Mouse (Mus musculus): ENCODE measurements around the gene S100a4. TPM values are rescaled to one million over a fixed set of nuclear protein-coding genes. Genes with fewer than 3 reads are reported as not detected.

S100a4 gene
- total RNA-seq (2014; rRNA removed) (2.8 and 5.9 TPM in 2 replicates), polyA plus RNA-seq (2015; fragmentation: Nextera tagmentation; extraction: Ambion mirVana) (2.1 and 2.4 TPM in 2 replicates)

DNA sequence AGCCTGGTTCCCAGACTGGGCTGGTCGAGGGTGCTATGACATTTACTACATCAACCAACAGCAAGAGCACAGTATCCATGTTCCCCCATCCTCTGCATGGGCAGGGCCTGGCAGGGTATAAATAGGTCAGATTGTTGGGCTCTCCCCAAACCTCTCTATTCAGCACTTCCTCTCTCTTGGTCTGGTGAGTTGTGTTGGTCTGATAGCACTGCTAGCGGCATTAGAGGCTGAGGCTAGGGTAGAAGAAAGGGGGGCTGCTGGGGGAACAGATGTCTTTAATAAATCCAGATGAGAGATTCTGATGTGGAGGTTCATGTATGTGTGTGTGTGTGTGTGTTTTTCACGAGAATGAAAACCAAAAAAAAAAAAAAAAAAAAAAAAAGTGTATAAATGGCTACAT lies at the start of gene S100a4:
Gene S100a4, plus strand, starts transcription at position 149 of the 400 bp plus-strand sequence.
- no peak within 1 kb of the TSS for H3K4me3 ChIP-seq (ENCODE audit: low read depth, low read length)
- H3K36me3 ChIP-seq (ENCODE audit: insufficient read depth): no peaks in the 10 kb centered on the region
- H3K27me3 ChIP-seq (ENCODE audit: insufficient read depth, low read length): no peaks in the 10 kb centered on the region
- no peak within 1 kb of the TSS for H3K4me2 ChIP-seq (ENCODE audit: low read depth)
- H3K9me3 ChIP-seq (ENCODE audit: low read length): no peaks in the 10 kb centered on the region
- 59% methylated on average over 3 of the region's 3 CpGs for WGBS
- no peak for DNase-seq
- 0 out of 2 replicates have a peak, but pooled peaks cover 3% of the 10 kb centered on the region for H3K4me1 ChIP-seq (ENCODE audit: insufficient read depth)
- no peak within 1 kb of the TSS for H3K9ac ChIP-seq
- H3K27ac ChIP-seq (ENCODE audit: low read depth, low read length): no peak within 1 kb of the TSS
- no peak for TF ChIP-seq CTCF (IDR thresholded peaks at IDR 0.05; ENCODE audit: low read depth)
- ATAC-seq: 0 out of 2 replicates have a peak, but pooled peaks have one; percentile 21

DNA sequence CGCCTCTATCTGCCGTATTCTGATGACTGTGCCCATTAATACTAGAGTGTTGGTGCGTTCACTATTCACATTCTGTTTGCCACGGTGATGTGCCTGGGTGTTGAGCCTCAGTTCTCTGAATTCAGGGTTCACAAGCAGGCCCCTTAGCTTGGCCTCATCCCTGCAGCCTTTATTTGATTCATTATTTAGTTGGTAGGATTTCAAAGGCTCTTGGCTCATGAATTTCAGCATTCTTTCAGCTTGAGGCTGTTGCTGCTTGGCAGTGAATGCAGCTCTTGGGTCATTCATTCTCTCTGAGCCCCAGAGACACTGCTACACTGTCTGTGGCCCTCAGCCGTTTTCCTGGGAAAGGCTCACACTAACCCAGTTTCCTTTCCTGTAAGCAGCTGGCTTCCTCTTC lies 47.6 kb upstream of the S100a4 start:
- Histone ChIP-seq H3K9me3 (ENCODE audit: low read length) (no peaks in the 10 kb centered on the region), H3K27me3 (ENCODE audit: insufficient read depth, low read length) (no peaks in the 10 kb centered on the region), H3K27ac (ENCODE audit: low read depth, low read length) (no peak overlapping the region), H3K4me3 (ENCODE audit: low read depth, low read length) (no peak overlapping the region), H3K4me2 (ENCODE audit: low read depth) (no peak overlapping the region), H3K4me1 (ENCODE audit: insufficient read depth) (no peaks in the 10 kb centered on the region), H3K36me3 (ENCODE audit: insufficient read depth) (no peaks in the 10 kb centered on the region), H3K9ac (no peak overlapping the region)
- DNase-seq: peak; percentile 59
- WGBS: 13% methylated on average over 5 of the region's 5 CpGs
- peak; percentile 95 for ATAC-seq
- no peak for TF ChIP-seq CTCF (IDR thresholded peaks at IDR 0.05; ENCODE audit: low read depth)

DNA sequence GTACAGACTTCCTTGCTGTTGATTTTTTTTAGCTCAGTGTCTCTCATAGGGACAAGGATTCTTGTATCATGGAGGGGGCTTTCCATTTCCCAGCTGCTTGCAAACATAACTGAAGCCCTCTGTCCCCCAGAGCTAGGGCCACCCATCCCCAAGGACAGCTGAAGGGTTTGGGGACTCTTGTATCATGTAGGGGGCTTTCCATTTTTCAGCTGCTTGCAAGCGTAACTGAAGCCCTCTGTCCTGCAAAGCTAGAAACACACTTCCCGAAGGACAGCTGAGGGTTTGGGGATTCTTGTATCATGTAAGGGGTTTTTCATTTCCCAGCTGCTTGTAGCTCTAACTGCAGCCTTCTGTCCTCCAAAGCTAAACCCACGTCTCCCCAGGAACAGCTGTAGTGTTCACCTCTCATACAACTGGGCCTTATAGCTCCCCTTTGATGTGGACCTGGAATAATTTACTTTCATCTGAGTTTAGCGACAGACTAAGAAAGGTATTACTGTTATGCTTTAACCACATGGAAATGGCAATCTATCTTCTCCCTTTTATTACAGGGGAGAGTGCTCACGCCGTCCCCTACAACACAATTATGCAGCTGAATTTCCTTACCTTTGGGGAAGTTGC lies 43.5 kb upstream of the S100a4 start, which contains the start of gene S100a3:
Gene S100a3, plus strand, starts transcription at position 571 of the 621 bp plus-strand sequence.
- Histone ChIP-seq H3K9ac (no peak within 1 kb of the TSS), H3K9me3 (ENCODE audit: low read length) (no peaks in the 10 kb centered on the region), H3K36me3 (ENCODE audit: insufficient read depth) (no peaks in the 10 kb centered on the region), H3K4me3 (ENCODE audit: low read depth, low read length) (no peak within 1 kb of the TSS), H3K4me1 (ENCODE audit: insufficient read depth) (no peaks in the 10 kb centered on the region), H3K27ac (ENCODE audit: low read depth, low read length) (no peak within 1 kb of the TSS), H3K4me2 (ENCODE audit: low read depth) (no peak within 1 kb of the TSS), H3K27me3 (ENCODE audit: insufficient read depth, low read length) (no peaks in the 10 kb centered on the region)
- WGBS: 87% methylated on average over 6 of the region's 6 CpGs
- peak; percentile 29; the same call in 1 of the 2 replicates for ATAC-seq
- TF ChIP-seq CTCF (IDR thresholded peaks at IDR 0.05; ENCODE audit: low read depth): no peak
- DNase-seq: no peak

DNA sequence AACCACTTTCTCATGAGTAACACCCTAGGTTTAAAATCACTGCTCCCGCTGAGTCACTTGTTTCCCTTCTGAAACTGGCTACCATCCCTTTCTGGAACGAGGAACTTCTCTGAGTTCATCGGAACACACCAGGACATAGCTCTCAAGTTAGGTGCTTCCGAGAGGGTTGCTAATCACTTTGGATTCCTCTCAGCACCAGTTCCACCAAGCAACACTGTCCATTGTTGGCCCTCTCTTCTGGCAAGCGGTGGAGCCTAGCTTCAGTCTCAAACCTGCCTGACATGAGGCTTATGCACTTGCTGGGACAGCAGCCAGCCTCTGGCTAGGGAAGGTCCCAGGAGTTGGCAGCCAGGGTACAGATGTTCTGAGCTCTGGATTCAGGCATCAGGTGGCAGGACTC lies 28.9 kb upstream of the S100a4 start:
- Histone ChIP-seq H3K4me3 (ENCODE audit: low read depth, low read length) (no peak overlapping the region), H3K4me2 (ENCODE audit: low read depth) (no peak overlapping the region), H3K9me3 (ENCODE audit: low read length) (no peaks in the 10 kb centered on the region), H3K9ac (no peak overlapping the region), H3K36me3 (ENCODE audit: insufficient read depth) (no peaks in the 10 kb centered on the region), H3K27ac (ENCODE audit: low read depth, low read length) (no peak overlapping the region), H3K4me1 (ENCODE audit: insufficient read depth) (no peaks in the 10 kb centered on the region), H3K27me3 (ENCODE audit: insufficient read depth, low read length) (no peaks in the 10 kb centered on the region)
- no peak for DNase-seq
- TF ChIP-seq CTCF (IDR thresholded peaks at IDR 0.05; ENCODE audit: low read depth): no peak
- ATAC-seq: no peak
- 79% methylated on average over 5 of the region's 5 CpGs for WGBS

DNA sequence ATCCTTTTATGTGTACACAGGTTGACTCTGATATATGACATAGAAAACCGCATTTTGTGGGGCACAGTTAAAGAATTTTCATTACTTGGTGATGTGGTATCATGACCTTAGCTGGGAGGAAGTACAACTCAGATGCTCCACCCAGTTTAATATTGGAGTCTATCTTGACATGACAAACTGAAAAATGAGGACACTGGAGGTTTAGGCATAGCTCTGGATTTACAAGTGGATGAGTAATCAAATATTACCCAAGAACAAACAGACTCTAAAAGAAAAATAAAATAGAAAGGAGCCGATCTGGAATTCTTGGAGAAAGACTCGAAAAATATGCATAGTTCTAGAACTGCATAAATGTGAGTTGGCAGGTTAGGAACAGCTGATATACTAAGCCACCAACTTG lies 28.3 kb upstream of the S100a4 start:
- 90% methylated on average over 3 of the region's 3 CpGs for WGBS
- no peak overlapping the region for H3K4me3 ChIP-seq (ENCODE audit: low read depth, low read length)
- H3K9me3 ChIP-seq (ENCODE audit: low read length): no peaks in the 10 kb centered on the region
- no peak overlapping the region for H3K27ac ChIP-seq (ENCODE audit: low read depth, low read length)
- no peaks in the 10 kb centered on the region for H3K36me3 ChIP-seq (ENCODE audit: insufficient read depth)
- no peak overlapping the region for H3K4me2 ChIP-seq (ENCODE audit: low read depth)
- no peak for TF ChIP-seq CTCF (IDR thresholded peaks at IDR 0.05; ENCODE audit: low read depth)
- ATAC-seq (no peak), DNase-seq (no peak)
- H3K9ac ChIP-seq: no peak overlapping the region
- H3K4me1 ChIP-seq (ENCODE audit: insufficient read depth): no peaks in the 10 kb centered on the region
- H3K27me3 ChIP-seq (ENCODE audit: insufficient read depth, low read length): no peaks in the 10 kb centered on the region

DNA sequence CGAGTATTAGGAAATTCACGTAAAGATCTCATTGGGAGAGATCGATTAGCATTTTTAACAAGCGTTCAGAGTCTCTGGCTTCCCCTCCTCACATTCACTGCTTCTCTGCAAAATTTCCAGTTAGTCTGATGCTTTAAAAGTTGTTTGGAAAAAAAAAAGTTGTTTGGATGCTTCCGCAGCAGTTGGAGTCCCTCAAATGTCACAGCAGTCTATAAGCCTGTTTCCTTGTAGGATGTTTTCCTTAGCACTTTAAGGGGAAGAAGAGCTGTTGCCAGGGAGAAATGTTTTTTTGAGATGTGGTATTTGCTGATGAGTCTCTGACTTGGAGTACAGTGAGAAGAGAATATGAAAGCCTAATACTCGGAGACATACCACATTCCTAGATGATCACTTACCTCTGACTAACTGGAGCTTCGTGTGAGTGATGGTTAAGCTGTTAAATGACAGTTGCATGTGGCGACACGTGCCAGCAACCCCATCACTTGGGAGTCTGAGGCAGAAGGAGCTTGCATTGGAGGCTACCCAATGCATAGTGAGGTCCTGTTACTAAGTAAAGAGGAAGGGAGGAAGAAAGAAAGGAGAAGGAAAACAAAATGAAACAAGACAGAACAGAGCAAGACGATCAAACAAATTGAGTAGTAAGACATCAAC lies 27.1 kb upstream of the S100a4 start:
- TF ChIP-seq CTCF (IDR thresholded peaks at IDR 0.05; ENCODE audit: low read depth): no peak
- ATAC-seq: no peak; the same call in 1 of the 2 replicates

DNA sequence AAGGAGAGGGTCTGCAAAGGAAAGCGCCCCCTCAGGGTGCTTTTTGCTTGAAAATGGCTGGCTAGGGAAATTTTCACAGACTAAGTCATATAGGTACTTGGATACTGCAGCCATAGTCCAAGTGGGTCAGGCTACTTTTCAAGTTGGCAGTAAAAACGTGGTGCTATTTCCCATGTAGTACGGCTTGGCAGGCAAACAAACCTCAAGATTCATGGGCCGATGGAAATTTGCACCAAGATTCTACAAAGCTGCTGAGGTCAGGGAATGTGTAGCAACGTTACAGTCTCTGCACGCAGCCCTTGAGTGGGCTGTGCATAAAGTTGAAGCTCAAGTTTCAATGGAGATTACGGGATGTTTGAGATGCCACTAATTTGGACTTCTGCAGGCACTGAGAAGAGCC lies 24.1 kb upstream of the S100a4 start:
- no peaks in the 10 kb centered on the region for H3K9me3 ChIP-seq (ENCODE audit: low read length)
- no peaks in the 10 kb centered on the region for H3K27me3 ChIP-seq (ENCODE audit: insufficient read depth, low read length)
- no peaks in the 10 kb centered on the region for H3K4me1 ChIP-seq (ENCODE audit: insufficient read depth)
- H3K4me2 ChIP-seq (ENCODE audit: low read depth): no peak overlapping the region
- H3K9ac ChIP-seq: no peak overlapping the region
- no peak overlapping the region for H3K4me3 ChIP-seq (ENCODE audit: low read depth, low read length)
- TF ChIP-seq CTCF (IDR thresholded peaks at IDR 0.05; ENCODE audit: low read depth): no peak
- no peaks in the 10 kb centered on the region for H3K36me3 ChIP-seq (ENCODE audit: insufficient read depth)
- H3K27ac ChIP-seq (ENCODE audit: low read depth, low read length): no peak overlapping the region
- WGBS: 78% methylated on average over 7 of the region's 7 CpGs
- ATAC-seq (no peak), DNase-seq (no peak)

More for the DNA sequence above, 27.1 kb upstream of the S100a4 start:
- Histone ChIP-seq H3K9me3 (ENCODE audit: low read length) (no peaks in the 10 kb centered on the region), H3K27ac (ENCODE audit: low read depth, low read length) (no peak overlapping the region), H3K36me3 (ENCODE audit: insufficient read depth) (no peaks in the 10 kb centered on the region), H3K4me3 (ENCODE audit: low read depth, low read length) (no peak overlapping the region), H3K4me1 (ENCODE audit: insufficient read depth) (no peaks in the 10 kb centered on the region), H3K27me3 (ENCODE audit: insufficient read depth, low read length) (no peaks in the 10 kb centered on the region), H3K4me2 (ENCODE audit: low read depth) (no peak overlapping the region), H3K9ac (no peak overlapping the region)
- DNase-seq: no peak
- WGBS: 58% methylated on average over 10 of the region's 10 CpGs
